Mouse (Mus musculus) induced T-regulatory cell, adult 2 months (primary cell): ENCODE measurements around the gene Mdm4.

Source experiments
- DNase-seq: peaks from one replicate; pipeline ENCODE4 v3.0.0-alpha.2; 2012; ENCODE audit warnings: low read depth

Gene Mdm4

GRCm38 (mm10) chr1:132938975-132939374, 91.4 kb downstream of the Mdm4 start:
- no peak for DNase-seq

DNA sequence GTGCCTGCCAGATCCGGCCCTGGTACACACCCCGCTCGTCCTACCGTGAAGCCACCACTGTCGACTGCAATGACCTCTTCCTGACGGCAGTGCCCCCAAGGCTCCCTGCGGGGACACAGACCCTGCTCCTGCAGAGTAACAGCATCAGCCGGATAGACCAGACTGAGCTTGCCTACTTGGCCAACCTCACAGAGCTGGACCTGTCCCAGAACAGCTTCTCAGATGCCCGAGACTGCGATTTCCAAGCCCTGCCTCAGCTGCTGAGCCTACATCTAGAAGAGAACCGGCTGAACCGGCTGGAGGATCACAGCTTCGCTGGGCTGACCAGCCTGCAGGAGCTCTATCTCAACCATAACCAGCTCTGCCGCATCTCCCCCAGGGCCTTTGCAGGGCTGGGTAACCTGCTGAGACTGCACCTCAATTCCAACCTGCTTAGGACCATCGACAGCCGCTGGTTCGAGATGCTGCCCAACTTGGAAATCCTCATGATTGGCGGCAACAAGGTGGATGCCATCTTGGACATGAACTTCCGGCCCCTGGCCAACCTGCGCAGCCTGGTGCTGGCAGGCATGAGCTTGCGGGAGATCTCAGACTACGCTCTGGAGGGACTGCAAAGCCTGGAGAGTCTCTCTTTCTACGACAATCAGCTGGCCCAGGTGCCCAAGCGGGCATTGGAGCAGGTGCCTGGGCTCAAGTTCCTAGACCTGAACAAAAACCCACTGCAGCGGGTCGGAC, 92.9 kb downstream of the Mdm4 start:
- DNase-seq = no peak

- DNase-seq = no peak
Measured at GRCm38 (mm10) chr1:132934856-132935255, 95.5 kb downstream of the Mdm4 start.

GRCm38 (mm10) chr1:132932421-132932820, 97.9 kb downstream of the Mdm4 start:
- DNase-seq = no peak

GRCm38 (mm10) chr1:132930291-132930690, 100.1 kb downstream of the Mdm4 start:
- no peak for DNase-seq

DNA sequence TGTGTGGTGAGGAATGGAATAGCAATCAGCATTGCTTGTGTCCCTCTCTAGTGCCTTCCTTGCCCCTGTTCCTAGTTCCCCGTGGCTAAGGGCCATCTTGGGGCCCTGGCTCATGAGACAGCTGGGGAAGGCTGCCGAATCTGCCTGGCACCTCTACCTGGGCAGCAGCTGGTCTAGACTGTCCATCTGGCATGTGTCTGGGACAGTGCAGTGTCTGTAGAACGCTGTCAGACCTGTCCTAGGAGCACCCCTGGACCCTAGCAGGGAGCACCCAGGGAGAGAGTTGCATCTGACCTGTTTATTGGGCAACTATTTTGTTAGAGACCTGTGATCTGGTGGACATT, 101.5 kb downstream of the Mdm4 start:
- DNase-seq = no peak

DNA sequence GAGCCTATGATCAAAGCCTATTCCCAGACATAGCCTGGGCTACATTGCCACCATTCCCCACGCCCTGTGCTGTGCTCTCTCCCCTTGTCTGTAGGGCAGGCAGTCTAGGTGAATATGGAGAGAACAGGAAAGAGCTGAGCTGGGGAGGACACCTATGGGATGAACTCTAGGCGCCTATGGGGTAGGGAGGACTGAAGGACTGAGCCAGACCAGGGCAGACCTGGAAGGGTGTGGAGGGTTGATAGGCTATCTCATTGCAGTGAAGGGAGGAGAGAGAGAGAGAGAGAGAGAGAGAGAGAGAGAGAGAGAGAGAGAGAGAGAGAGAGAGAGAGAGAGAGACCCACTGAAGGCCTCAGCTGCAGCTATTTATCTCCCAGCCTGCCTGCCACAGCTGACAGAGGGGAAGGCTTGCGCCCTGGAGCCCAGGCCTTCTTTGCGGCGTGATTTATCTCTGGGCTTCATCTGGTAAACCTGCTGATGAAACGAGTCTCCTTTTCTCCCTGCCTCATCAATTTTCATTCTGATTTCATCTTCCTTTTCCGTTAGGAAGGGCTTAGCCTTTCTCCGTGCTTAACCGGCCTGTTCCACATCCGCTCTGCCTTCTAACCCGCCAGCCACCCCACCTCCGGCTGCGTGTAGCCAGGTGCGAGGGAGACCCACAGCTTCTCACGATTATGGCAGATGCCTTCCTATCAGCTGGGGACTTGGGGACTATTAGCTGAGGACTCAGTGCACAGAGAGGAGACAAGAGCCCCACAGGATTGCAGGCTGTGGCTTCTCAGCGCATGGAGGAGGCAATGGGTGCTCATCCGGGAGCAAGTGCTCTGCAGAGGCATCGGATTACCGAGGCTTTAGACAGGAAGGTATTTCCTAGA, 102.1 kb downstream of the Mdm4 start:
- DNase-seq = no peak

DNA sequence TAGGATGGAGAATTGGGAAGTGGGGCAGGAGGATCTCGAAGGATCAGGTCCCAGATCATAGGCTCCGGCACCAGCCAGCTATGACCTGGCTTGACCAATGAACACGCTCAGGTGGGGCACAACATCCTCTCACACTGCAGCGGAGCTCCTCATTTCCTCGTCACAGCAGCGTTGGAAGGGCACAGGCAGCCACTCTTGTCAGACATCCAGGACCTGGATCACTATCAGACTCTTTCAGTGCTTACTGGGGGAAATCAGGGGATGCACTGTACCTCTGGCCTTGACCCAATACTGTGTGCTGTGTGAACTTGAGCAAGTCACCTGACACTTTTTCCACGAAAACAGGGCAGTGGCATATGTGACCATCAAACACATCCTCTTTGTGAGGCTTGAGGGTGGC, 105.1 kb downstream of the Mdm4 start:
- DNase-seq = no peak

- no peak for DNase-seq
Measured at GRCm38 (mm10) chr1:132922257-132922656, 108.1 kb downstream of the Mdm4 start.

- DNase-seq = no peak
Measured at GRCm38 (mm10) chr1:132921071-132921470, 109.3 kb downstream of the Mdm4 start.

DNA sequence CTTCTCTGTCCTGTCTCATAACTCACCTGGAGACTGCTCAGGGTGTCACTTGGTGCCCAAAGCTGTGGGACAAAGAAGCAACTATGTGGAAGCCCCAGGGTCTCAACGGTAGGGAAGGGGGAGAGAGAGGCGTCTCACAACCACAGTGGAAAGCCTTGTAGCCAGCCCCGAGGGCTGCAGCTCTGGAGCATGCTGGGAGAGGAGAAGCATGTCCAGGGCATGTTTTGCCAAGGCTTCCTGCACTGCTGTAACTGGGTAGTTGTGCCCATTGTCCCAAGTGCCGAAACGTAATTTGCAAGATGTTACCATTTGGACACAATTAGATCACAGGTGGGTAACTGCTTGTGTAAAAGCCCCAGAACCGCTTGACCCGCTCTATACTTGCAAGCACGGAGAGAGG, 111.1 kb downstream of the Mdm4 start:
- DNase-seq = no peak

DNA sequence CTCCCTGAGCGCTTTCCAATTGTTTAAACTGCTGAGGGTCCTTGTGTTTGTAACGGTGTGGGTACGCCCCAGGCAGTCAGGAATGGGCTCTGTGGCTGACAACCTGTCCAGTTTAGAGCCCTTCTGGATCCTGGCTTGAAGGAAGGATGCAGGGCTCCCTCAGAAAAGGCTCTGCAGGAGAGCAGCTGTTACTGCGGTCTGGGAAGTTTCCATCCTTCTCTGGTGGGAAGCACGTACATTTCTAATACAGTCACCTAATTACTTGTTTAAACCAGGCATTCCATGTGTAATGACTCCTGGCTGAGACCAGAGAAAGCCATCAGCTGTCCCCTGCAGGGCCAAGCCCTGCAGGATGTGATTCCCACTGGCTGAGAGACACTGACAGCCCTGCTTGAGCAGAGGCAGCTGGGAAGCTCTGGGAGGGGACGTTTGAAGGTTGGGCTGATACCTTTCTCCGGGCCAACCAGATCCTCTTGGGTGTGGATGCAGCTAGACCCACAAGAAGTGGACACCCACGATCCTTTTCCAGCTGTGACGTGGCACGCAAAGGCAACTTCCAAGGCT, 112.2 kb downstream of the Mdm4 start:
- no peak for DNase-seq

GRCm38 (mm10) chr1:132917554-132917953, 112.8 kb downstream of the Mdm4 start:
- no peak for DNase-seq

GRCm38 (mm10) chr1:132915849-132916493, 114.4 kb downstream of the Mdm4 start:
- no peak for DNase-seq

DNA sequence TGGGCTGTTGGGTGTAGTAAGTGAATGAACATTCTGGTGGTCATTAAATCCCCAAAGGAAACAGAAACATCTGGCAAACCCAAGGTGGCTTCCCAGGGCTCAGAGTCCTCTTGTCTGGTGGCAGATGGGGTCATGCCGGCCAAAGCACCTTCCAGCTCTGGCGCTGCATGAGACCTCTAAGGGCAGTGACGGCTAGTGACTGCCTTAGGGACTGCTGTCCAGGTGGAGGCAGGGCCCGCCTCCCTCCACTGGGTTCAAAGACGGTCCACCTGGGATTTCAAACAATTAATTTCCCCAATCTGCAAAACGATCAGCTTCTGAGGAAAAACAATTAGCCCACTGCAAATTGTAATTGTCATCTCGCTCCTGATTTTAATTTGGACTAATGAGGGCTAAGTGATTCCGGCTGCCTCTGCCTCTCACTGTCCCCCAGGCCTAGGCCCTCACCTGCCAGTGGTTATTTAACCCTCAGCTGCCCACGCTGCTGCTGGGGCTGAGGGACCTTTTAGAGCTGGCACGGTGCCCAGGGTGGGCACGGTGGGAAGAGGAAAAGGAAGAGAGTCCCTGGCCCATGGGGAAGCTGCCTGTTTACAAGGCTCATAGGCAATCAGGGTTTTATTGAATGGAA, 119.8 kb downstream of the Mdm4 start:
- DNase-seq = no peak

DNA sequence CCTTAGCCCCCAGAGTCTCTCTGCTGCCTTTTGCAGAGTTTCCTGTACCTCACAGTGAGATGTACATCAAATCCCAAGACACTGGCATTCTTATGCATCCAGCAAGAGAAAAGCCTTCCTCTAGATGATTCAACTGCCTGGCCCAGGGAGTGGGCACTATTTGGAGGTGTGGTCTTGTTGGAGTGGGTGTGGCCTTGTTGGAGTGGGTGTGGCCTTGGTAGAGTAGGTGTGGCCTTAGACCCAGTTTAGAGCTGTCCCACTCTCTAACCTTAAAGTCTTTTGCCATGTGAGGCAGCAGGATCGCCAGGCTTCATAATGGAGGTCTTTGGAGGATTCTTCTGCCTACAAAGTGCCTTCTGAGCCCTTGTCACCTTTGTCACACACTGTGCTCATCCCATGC, 120.4 kb downstream of the Mdm4 start:
- no peak for DNase-seq
